Mouse (Mus musculus): ENCODE data around the gene Lipe.

DNA sequence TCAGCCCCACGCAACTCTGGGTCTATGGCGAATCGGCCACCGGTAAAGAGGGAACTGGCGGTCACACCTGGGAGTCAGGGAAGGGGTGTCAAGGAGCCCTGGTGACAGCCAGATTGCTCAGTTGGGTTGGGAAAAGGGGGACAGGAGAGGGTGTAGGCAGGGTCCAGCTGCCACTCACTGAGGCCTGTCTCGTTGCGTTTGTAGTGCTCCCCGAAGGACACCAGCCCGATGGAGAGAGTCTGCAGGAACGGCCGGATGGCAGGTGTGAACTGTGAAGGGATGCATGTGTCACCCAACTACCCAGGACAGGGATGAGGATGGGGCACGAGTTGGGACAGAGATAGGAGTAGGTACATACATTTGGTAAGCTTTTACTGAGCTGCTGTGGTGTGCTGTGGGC, 13.3 kb downstream of the Lipe start:
- TF ChIP-seq EP300 (IDR thresholded peaks at IDR 0.05; ENCODE audit: low read depth): no peak
- no peak for TF ChIP-seq CTCF (IDR thresholded peaks at IDR 0.05; ENCODE audit: low read depth)
